Comparison of ENCODE assay signal across 18 mouse cellular contexts in the genomic region with DNA sequence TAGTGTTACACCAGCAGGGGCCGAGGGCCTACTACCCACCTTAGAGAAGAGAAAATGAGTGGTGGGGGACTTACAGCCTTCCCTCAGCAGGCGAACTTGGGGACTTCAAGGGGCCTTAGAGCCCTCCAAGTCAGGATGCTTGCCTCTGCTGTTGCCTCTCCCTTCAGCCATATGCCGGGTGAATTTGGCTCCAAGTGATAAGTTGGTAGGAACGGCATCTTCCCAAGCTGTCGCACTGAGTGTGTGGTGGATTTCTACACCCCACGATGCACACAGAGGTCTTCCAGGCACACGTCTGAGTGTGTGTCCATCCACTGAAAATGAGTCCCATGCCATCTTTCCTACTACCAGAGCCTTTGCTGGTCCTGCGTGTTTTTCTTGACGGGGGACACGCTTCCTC.
"Had no signal": no experiment of that assay in that cellular context is flagged by ENCODE, and none has a peak within 500 bp of the region (broad histone marks: within the 10 kb centered on the region; RNA-seq: fewer than 3 reads in every experiment).

No protein-coding gene starts in this region.

- H3K4me1 ChIP-seq: kidney, embryonic 15.5 days; liver, embryonic 13.5 days; stomach, embryonic 15.5 days had no signal

- H3K9me3 ChIP-seq: kidney, embryonic 15.5 days; liver, embryonic 13.5 days; midbrain, embryonic 12.5 days; midbrain, embryonic 15.5 days; neural tube, embryonic 12.5 days; neural tube, embryonic 15.5 days; stomach, embryonic 15.5 days had no signal

- DNase-seq: kidney, adult 11 months; kidney, adult 8-10 months; kidney, postnatal 10 days; kidney, postnatal 36 days; liver, embryonic 13.5 days; lung, adult 2 months; lung, postnatal 14 days; lung, postnatal 4 days; retina, postnatal 1 day; right cerebral cortex, postnatal 25 days; spleen, adult 18-20 months; thymus, postnatal 25 days had no signal

- H3K27ac ChIP-seq: kidney, embryonic 15.5 days; liver, embryonic 13.5 days; midbrain, embryonic 12.5 days; midbrain, embryonic 15.5 days; neural tube, embryonic 12.5 days; neural tube, embryonic 15.5 days; stomach, embryonic 15.5 days had no signal

- H3K36me3 ChIP-seq: kidney, embryonic 15.5 days; liver, embryonic 13.5 days; midbrain, embryonic 12.5 days; midbrain, embryonic 15.5 days; neural tube, embryonic 12.5 days; neural tube, embryonic 15.5 days; stomach, embryonic 15.5 days had no signal

- H3K27me3 ChIP-seq: kidney, embryonic 15.5 days; liver, embryonic 13.5 days; midbrain, embryonic 15.5 days; neural tube, embryonic 12.5 days; neural tube, embryonic 15.5 days; stomach, embryonic 15.5 days had no signal

- H3K9ac ChIP-seq: kidney, embryonic 15.5 days; liver, embryonic 13.5 days; midbrain, embryonic 12.5 days; midbrain, embryonic 15.5 days; neural tube, embryonic 12.5 days; neural tube, embryonic 15.5 days; stomach, embryonic 15.5 days had no signal

- H3K4me3 ChIP-seq: kidney, embryonic 15.5 days; liver, embryonic 13.5 days; midbrain, embryonic 12.5 days; midbrain, embryonic 15.5 days; neural tube, embryonic 12.5 days; neural tube, embryonic 15.5 days; stomach, embryonic 15.5 days had no signal
